ENCODE assay signal across 14 mouse cellular contexts in the genomic region with DNA sequence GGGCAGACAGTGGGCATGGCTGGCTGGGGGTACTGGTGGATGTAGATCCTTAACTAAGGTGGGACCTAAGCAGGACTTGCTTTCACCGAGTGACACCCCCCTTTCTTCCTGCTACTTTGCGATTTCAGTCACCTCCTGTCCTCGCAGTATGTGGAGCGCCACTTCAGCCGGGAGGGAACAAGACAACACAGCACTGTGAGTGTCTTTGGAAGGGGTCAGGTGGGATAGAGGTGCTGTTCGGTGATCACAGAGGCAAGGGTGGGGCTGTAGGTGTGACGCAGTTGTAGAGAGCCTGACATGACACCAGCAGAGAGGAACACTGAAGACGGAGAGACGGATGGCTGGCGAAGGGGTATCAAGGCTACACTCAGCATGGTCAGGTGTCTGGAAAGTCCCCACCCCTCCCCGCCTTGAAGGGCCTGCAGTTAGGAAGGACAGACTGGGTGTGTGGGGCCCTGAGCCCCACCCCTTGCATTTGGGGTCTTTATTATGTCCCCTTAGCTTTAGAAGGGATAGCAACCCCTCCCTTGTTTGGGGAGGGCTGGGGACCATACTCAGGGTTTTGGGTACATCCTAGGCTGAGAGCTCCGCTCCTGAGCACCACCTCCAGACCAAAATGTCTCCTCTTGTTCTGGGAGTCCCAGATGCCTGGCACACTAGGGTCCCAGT. TPM values are rescaled to one million over a fixed set of nuclear protein-coding genes. Genes with fewer than 3 reads are reported as not detected.
DNase-seq lines count a peak whose midpoint lies in the region; ATAC-seq and TF ChIP-seq lines count a peak whose summit lies in the region.
"Had no signal": no experiment of that assay in that cellular context is flagged by ENCODE, and none has a peak within 500 bp of the region (broad histone marks: within the 10 kb centered on the region; RNA-seq: fewer than 3 reads in every experiment).

No protein-coding gene starts in this region.

- DNase-seq in cerebellum, adult 11-12 months = peak; percentile 58
- no peak for DNase-seq in cerebellum, postnatal 14 days
- DNase-seq in heart, postnatal 25 days (ENCODE audit: low spot score) = no peak
- no peak for DNase-seq in stomach, postnatal 0 days (ENCODE audit: low spot score)
- DNase-seq in gastrocnemius, adult 18-20 months (ENCODE audit: low spot score) = no peak
- DNase-seq in embryo, embryonic 10.5 days (ENCODE audit: low spot score) = no peak
- DNase-seq: adrenal gland, adult 2 months; lung, adult 2 months had no signal

- ATAC-seq in heart, embryonic 16.5 days (replicated peaks; ENCODE audit: extremely low read depth, insufficient read depth, low FRiP score) = no peak
- no peak for ATAC-seq in stomach, embryonic 16.5 days (ENCODE audit: insufficient read depth, low FRiP score)
- ATAC-seq in stomach, postnatal 0 days (ENCODE audit: low FRiP score, low TSS enrichment) = no peak
- ATAC-seq: forebrain, embryonic 13.5 days had no signal

- no peak overlapping the region for H3K9ac ChIP-seq in heart, embryonic 16.5 days (ENCODE audit: low read length)
- H3K9ac ChIP-seq in stomach, embryonic 16.5 days (ENCODE audit: low read length) = peak overlapping the region; percentile 26; the same call in 1 of the 2 replicates
- no peak overlapping the region for H3K9ac ChIP-seq in stomach, postnatal 0 days (ENCODE audit: low read length)
- H3K9ac ChIP-seq: forebrain, embryonic 13.5 days; hindbrain, embryonic 15.5 days; kidney, embryonic 15.5 days had no signal

- H3K9me3 ChIP-seq in heart, embryonic 16.5 days (replicated peaks; ENCODE audit: control insufficient read depth, low read length) = no peaks in the 10 kb centered on the region
- no peaks in the 10 kb centered on the region for H3K9me3 ChIP-seq in stomach, embryonic 16.5 days (replicated peaks; ENCODE audit: control insufficient read depth, low read length)
- H3K9me3 ChIP-seq in stomach, postnatal 0 days (ENCODE audit: control insufficient read depth, low read length) = no peaks in the 10 kb centered on the region
- H3K9me3 ChIP-seq: forebrain, embryonic 13.5 days; hindbrain, embryonic 15.5 days; kidney, embryonic 15.5 days had no signal

- no peak for TF ChIP-seq CTCF in stomach, postnatal 0 days (IDR thresholded peaks at IDR 0.05; ENCODE audit: low read depth)

- peak overlapping the region; percentile 3; the same call in 1 of the 2 replicates for H3K27ac ChIP-seq in heart, embryonic 16.5 days (ENCODE audit: low read length)
- H3K27ac ChIP-seq in stomach, embryonic 16.5 days (ENCODE audit: low read length) = no peak overlapping the region
- H3K27ac ChIP-seq in stomach, postnatal 0 days (replicated peaks) = no peak overlapping the region
- H3K27ac ChIP-seq: forebrain, embryonic 13.5 days; hindbrain, embryonic 15.5 days had no signal

- H3K4me2 ChIP-seq in heart, embryonic 16.5 days (ENCODE audit: low read depth, low read length) = 0 out of 2 replicates have a peak overlapping the region, but pooled peaks have one; percentile 1
- no peak overlapping the region; the same call in 1 of the 2 replicates for H3K4me2 ChIP-seq in stomach, embryonic 16.5 days (ENCODE audit: low read depth, low read length)
- H3K4me2 ChIP-seq in stomach, postnatal 0 days (replicated peaks; ENCODE audit: low read depth) = no peak overlapping the region
- H3K4me2 ChIP-seq: forebrain, embryonic 13.5 days; hindbrain, embryonic 15.5 days; kidney, embryonic 15.5 days; midbrain, embryonic 11.5 days had no signal

- H3K4me1 ChIP-seq in heart, embryonic 16.5 days (ENCODE audit: control insufficient read depth, insufficient read depth, low read length) = peaks cover 19% of the 10 kb centered on the region
- H3K4me1 ChIP-seq in stomach, embryonic 16.5 days (ENCODE audit: control insufficient read depth, insufficient read depth, low read length) = peaks cover 11% of the 10 kb centered on the region
- no peaks in the 10 kb centered on the region for H3K4me1 ChIP-seq in stomach, postnatal 0 days (replicated peaks; ENCODE audit: control insufficient read depth, insufficient read depth)

- TF ChIP-seq EP300 in stomach, postnatal 0 days (optimal IDR thresholded peaks at IDR 0.05) = no peak

- intact Hi-C loops in heart, postnatal 25 days (cut with DNase I) = loop anchor here (5.0 kb wide), 1 partner anchor 222 kb away; no protein-coding TSS in a partner anchor

- WGBS in heart, embryonic 16.5 days = 69% methylated on average over 12 of the region's 12 CpGs
- 72% methylated on average over 12 of the region's 12 CpGs for WGBS in stomach, embryonic 16.5 days
- 75% methylated on average over 12 of the region's 12 CpGs for whole genome bisulfite sequencing in stomach, postnatal 0 days

- no peaks in the 10 kb centered on the region for H3K36me3 ChIP-seq in heart, embryonic 16.5 days (ENCODE audit: control insufficient read depth, insufficient read depth)
- no peaks in the 10 kb centered on the region for H3K36me3 ChIP-seq in stomach, embryonic 16.5 days (ENCODE audit: control insufficient read depth, insufficient read depth, low read length)
- H3K36me3 ChIP-seq in stomach, postnatal 0 days (ENCODE audit: control insufficient read depth, insufficient read depth, low read length) = no peaks in the 10 kb centered on the region
- H3K36me3 ChIP-seq: hindbrain, embryonic 15.5 days; kidney, embryonic 15.5 days had no signal

- no peak overlapping the region for H3K4me3 ChIP-seq in heart, embryonic 16.5 days (ENCODE audit: low read length)
- no peak overlapping the region for H3K4me3 ChIP-seq in stomach, embryonic 16.5 days (replicated peaks; ENCODE audit: low read length)
- H3K4me3 ChIP-seq in stomach, postnatal 0 days (ENCODE audit: low read depth, low read length) = no peak overlapping the region
- H3K4me3 ChIP-seq: forebrain, embryonic 13.5 days; hindbrain, embryonic 15.5 days; kidney, embryonic 15.5 days had no signal

- H3K27me3 ChIP-seq in heart, embryonic 16.5 days (ENCODE audit: control insufficient read depth, insufficient read depth, low read length) = no peaks in the 10 kb centered on the region
- H3K27me3 ChIP-seq in stomach, embryonic 16.5 days (ENCODE audit: control insufficient read depth, insufficient read depth, low read length) = no peaks in the 10 kb centered on the region
- no peaks in the 10 kb centered on the region for H3K27me3 ChIP-seq in stomach, postnatal 0 days (ENCODE audit: control insufficient read depth, insufficient read depth, low read length)
- H3K27me3 ChIP-seq: forebrain, embryonic 13.5 days; hindbrain, embryonic 15.5 days had no signal

RNA-seq across cellular contexts. Expression of a gene that starts 8.9 kb away (rescaled TPM):
- polyA plus RNA-seq in heart, embryonic 16.5 days (2015; fragmentation: Nextera tagmentation; extraction: Ambion mirVana) = 5.2 and 5.3 TPM in 2 replicates
- 1 to 10 TPM; 3.8 to 4.1 TPM for total RNA-seq in heart, postnatal 25 days (2021)
- 4.5 and 5.2 TPM in 2 replicates for polyA plus RNA-seq in stomach, embryonic 16.5 days (2015; fragmentation: Nextera tagmentation; extraction: Ambion mirVana)
- 1.8 and 2.0 TPM in 2 replicates for polyA plus RNA-seq in stomach, postnatal 0 days (2015; fragmentation: Nextera tagmentation; extraction: Ambion mirVana)
- under 1 TPM; 0.31 to 0.41 TPM for total RNA-seq in gastrocnemius, adult 18-20 months (2021)

RNA-seq across cellular contexts. Expression of a gene that starts 49.4 kb away (rescaled TPM):
- 45.5 and 46.3 TPM in 2 replicates for polyA plus RNA-seq in heart, embryonic 16.5 days (2015; fragmentation: Nextera tagmentation; extraction: Ambion mirVana)
- total RNA-seq in heart, postnatal 25 days (2021) = 10 to 100 TPM; 27.4 to 29.2 TPM
- 30.1 and 38.5 TPM in 2 replicates for polyA plus RNA-seq in stomach, embryonic 16.5 days (2015; fragmentation: Nextera tagmentation; extraction: Ambion mirVana)
- polyA plus RNA-seq in stomach, postnatal 0 days (2015; fragmentation: Nextera tagmentation; extraction: Ambion mirVana) = 18.1 and 21.1 TPM in 2 replicates
- 1 to 10 TPM; 3.7 to 4.6 TPM for total RNA-seq in gastrocnemius, adult 18-20 months (2021)
